Mouse (Mus musculus) limb, embryonic 14.5 days (tissue): ENCODE measurements around the gene Slc48a1. TPM values are rescaled to one million over a fixed set of nuclear protein-coding genes. Genes with fewer than 3 reads are reported as not detected.

Source experiments
- ATAC-seq: fragments of 200-750 bp; cut with Nextera tagmentation; 2 replicates; pipeline ENCODE4 v1.8.0; 2017; ENCODE audit warnings: low read depth, moderate number of reproducible peaks, moderate TSS enrichment; ENCODE audit not compliant: low FRiP score
- DNase-seq: peaks from one replicate; pipeline ENCODE4 v3.0.0-alpha.2; 2015; ENCODE audit warnings: low spot score
- H3K27ac ChIP-seq: fragments of 300-500 bp; sonication (generic); replicated peaks from 2 replicates; pipeline ENCODE4 v1.5.1; 2014; ENCODE audit warnings: low read depth, mild to moderate bottlenecking, low read length, moderate library complexity, mixed read lengths
- H3K27me3 ChIP-seq: fragments of 300-500 bp; sonication (generic); 2 replicates; pipeline ENCODE4 v1.6.1; 2014; ENCODE audit warnings: low read length, mixed read lengths; ENCODE audit not compliant: control insufficient read depth, insufficient read depth
- H3K36me3 ChIP-seq: fragments of 300-500 bp; sonication (generic); 2 replicates; pipeline ENCODE4 v1.6.1; 2014; ENCODE audit warnings: mild to moderate bottlenecking, low read length, moderate library complexity, mixed read lengths; ENCODE audit not compliant: control insufficient read depth, insufficient read depth
- H3K4me1 ChIP-seq: fragments of 300-500 bp; sonication (generic); 2 replicates; pipeline ENCODE4 v1.6.1; 2014; ENCODE audit warnings: antibody characterized with exemption, low read length, mixed read lengths; ENCODE audit not compliant: control insufficient read depth, insufficient read depth
- H3K4me2 ChIP-seq: fragments of 300-500 bp; sonication (generic); replicated peaks from 2 replicates; pipeline ENCODE4 v1.6.1; 2014; ENCODE audit warnings: low read depth, mild to moderate bottlenecking, low read length, moderate library complexity; ENCODE audit not compliant: severe bottlenecking
- H3K4me3 ChIP-seq: fragments of 300-500 bp; sonication (generic); replicated peaks from 2 replicates; pipeline ENCODE4 v1.5.1; 2014; ENCODE audit warnings: low read length
- H3K9ac ChIP-seq: fragments of 300-500 bp; sonication (generic); 2 replicates; pipeline ENCODE4 v1.6.1; 2014; ENCODE audit warnings: mild to moderate bottlenecking, low read depth, low read length, moderate library complexity; ENCODE audit not compliant: severe bottlenecking
- H3K9me3 ChIP-seq: fragments of 300-500 bp; sonication (generic); 2 replicates; pipeline ENCODE4 v1.6.1; 2016; ENCODE audit warnings: low read length; ENCODE audit not compliant: control insufficient read depth
- POLR2A ChIP-seq: fragments of 200-500 bp; IDR thresholded peaks from 2 replicates; pipeline ENCODE4 v1.8.0; 2012; ENCODE audit warnings: inconsistent platforms, mild to moderate bottlenecking, moderate library complexity, borderline replicate concordance; ENCODE audit not compliant: insufficient read depth, insufficient read length; ENCODE audit errors: extremely low read depth
- WGBS: fragments of 180-500 bp; shearing (Covaris S2); extraction: QIAGEN DNeasy Blood & Tissue Kit; methylation state at CpG from one replicate; pipeline ENCODE4 v1.1.7; 2014; 5-methylcytosine and 5-hydroxymethylcytosine counted together
- polyA plus RNA-seq, 2 experiments: library from polyadenylated mRNA; depleted of rRNA in 1 of 2; stranded (reverse) in 1 of 2; unstranded in 1 of 2; fragments of >200 nt; fragmentation: Nextera tagmentation in 1 of 2; extraction: Ambion mirVana in 1 of 2; gene quantifications; 2 replicates each; pipeline versions ENCODE4 v1.2.1 to v1.2.3; 2012 to 2014

Slc48a1 gene
- polyA plus RNA-seq, 2 experiments = 23.4 to 46.2 TPM

DNA sequence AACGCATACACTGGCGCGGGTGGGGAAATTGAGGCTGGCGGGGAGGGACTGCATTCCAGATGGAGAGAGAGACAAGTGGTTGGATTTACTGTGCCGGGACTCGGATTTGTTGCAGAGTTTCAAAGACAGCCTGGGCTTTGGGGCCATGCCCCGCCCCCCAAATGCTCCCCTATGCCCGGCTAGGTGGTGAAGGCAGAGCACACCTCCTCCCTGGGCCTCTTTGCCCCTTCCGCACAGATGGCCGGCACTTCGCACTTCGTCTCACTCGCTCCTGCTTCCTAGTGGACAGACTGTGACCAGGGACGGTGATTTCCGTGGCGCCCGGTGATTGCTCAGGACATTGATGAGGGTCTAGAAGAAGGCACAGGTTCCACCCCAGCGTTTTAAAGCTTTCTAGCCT, 10.1 kb upstream of the Slc48a1 start:
- Histone ChIP-seq H3K27me3 (peaks cover 6% of the 10 kb centered on the region; the same call in 1 of the 2 replicates), H3K4me1 (peaks cover 33% of the 10 kb centered on the region), H3K4me2 (peak overlapping the region; percentile 99), H3K9me3 (no peaks in the 10 kb centered on the region), H3K27ac (peak overlapping the region; percentile 75), H3K36me3 (no peaks in the 10 kb centered on the region), H3K4me3 (peak overlapping the region; percentile 54), H3K9ac (peak overlapping the region; percentile 59)
- peak; percentile 38 for DNase-seq
- peak; percentile 42 for ATAC-seq
- no peak for TF ChIP-seq POLR2A
- WGBS = 1% methylated on average over 15 of the region's 18 CpGs

DNA sequence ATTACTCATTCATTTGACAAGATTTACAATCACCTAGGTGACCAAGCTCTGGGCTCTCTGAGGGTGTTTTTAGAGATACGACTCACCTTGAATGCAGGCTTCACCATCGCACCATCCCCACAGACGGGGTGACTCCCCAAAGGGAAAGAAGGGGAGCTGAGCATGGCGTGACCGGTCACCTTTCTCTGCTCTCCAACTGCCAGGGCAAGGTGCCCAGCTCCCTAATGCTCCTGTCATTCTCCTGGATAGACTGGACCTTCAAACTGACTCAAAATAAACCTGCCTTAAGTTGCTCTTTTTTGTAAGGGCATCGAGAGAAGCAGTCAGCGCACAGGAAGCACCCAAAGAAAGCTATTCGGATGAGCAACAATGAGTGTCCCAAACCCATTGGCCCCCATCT, 8.0 kb upstream of the Slc48a1 start:
- H3K4me3 ChIP-seq = no peak overlapping the region
- 86% methylated on average over 8 of the region's 8 CpGs for WGBS
- H3K27ac ChIP-seq = no peak overlapping the region
- H3K4me2 ChIP-seq = no peak overlapping the region
- peaks cover 6% of the 10 kb centered on the region; the same call in 1 of the 2 replicates for H3K27me3 ChIP-seq
- H3K9ac ChIP-seq = no peak overlapping the region
- peaks cover 43% of the 10 kb centered on the region for H3K4me1 ChIP-seq
- H3K36me3 ChIP-seq = no peaks in the 10 kb centered on the region
- no peaks in the 10 kb centered on the region for H3K9me3 ChIP-seq
- DNase-seq = no peak
- no peak for ATAC-seq
- no peak for TF ChIP-seq POLR2A

DNA sequence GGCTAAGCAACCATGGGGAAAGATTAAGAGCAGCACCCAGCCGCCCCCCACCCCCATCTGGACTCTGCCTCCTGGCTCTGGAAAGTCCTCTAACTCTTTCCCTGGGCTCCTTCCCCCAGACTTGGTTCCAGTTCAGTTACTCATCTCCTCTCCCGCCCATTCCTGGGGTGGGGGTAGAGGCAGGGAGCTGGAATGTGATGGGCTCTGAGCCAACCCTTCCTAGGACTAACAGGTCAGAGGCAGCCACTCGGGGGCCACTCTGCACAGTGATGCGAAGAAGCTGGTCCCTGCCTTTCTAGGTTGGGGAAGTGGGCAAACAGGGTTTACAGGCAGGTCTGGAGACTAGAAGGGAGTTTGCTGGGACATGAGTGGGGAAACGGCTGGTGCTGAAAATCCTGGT, 5.2 kb upstream of the Slc48a1 start:
- H3K4me2 ChIP-seq = 0 out of 2 replicates have a peak overlapping the region, but pooled peaks have one; percentile 5
- H3K9ac ChIP-seq = no peak overlapping the region
- DNase-seq = peak; percentile 83
- H3K4me3 ChIP-seq = no peak overlapping the region
- peak overlapping the region; percentile 48; the same call in 1 of the 2 replicates for H3K27ac ChIP-seq
- peak; percentile 64 for ATAC-seq
- H3K27me3 ChIP-seq = no peaks in the 10 kb centered on the region
- 22% methylated on average over 5 of the region's 5 CpGs for WGBS
- no peaks in the 10 kb centered on the region for H3K36me3 ChIP-seq
- no peaks in the 10 kb centered on the region for H3K9me3 ChIP-seq
- H3K4me1 ChIP-seq = peaks cover 29% of the 10 kb centered on the region
- no peak for TF ChIP-seq POLR2A

DNA sequence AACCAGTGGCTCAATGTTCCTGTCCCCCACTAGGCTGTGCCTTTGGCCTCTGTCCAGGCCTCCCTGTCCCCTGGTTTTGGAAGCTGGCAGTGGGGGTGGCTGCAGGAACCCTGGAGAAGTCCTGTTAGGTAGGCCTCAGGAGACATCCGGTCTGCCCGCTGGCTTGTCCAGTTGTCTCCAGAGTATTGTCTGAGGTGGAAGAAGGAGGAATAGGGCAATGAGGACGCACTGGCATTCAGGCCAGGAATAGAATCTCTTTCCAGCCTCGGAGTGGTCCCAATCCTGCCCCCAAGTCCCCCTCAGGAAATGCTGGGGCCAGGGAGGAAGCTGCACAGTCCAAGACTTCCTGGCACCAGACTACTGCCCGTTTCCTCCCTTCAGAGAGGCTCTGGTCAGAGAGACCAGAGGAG, 4.4 kb upstream of the Slc48a1 start:
- TF ChIP-seq POLR2A = no peak
- H3K27ac ChIP-seq = peak overlapping the region; percentile 63; the same call in 1 of the 2 replicates
- DNase-seq (no peak), ATAC-seq (no peak)
- no peak overlapping the region for H3K4me3 ChIP-seq
- H3K9me3 ChIP-seq = no peaks in the 10 kb centered on the region
- H3K36me3 ChIP-seq = no peaks in the 10 kb centered on the region
- peaks cover 25% of the 10 kb centered on the region for H3K4me1 ChIP-seq
- H3K9ac ChIP-seq = no peak overlapping the region
- WGBS = 74% methylated on average over 5 of the region's 5 CpGs
- H3K27me3 ChIP-seq = no peaks in the 10 kb centered on the region
- no peak overlapping the region for H3K4me2 ChIP-seq

DNA sequence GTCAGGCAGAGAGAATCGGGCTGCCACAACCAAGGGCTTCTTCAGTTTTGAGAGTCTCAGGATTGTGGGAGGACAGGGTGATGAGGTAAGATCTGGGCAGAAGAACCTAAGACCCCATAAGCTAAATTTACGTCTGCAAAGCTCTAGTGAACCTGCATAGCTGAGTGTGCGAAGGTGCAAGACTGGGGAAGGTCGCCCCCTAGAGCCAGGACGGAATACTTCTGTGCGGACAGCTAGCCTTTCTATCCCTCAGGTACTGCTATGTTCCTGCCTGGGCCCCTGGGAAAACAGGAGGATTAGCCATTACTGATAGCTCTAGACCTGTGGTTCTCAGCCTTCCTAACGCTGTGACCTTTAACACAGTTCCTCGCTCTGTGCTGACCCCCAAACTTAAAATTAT, 1.8 kb upstream of the Slc48a1 start:
- WGBS = 13% methylated on average over 8 of the region's 8 CpGs
- Histone ChIP-seq H3K9ac (no peak overlapping the region), H3K4me3 (no peak overlapping the region), H3K27ac (no peak overlapping the region), H3K4me1 (peaks cover 41% of the 10 kb centered on the region), H3K27me3 (no peaks in the 10 kb centered on the region), H3K4me2 (no peak overlapping the region), H3K36me3 (no peaks in the 10 kb centered on the region), H3K9me3 (no peaks in the 10 kb centered on the region)
- TF ChIP-seq POLR2A = no peak
- no peak for ATAC-seq
- DNase-seq = peak; percentile 56

DNA sequence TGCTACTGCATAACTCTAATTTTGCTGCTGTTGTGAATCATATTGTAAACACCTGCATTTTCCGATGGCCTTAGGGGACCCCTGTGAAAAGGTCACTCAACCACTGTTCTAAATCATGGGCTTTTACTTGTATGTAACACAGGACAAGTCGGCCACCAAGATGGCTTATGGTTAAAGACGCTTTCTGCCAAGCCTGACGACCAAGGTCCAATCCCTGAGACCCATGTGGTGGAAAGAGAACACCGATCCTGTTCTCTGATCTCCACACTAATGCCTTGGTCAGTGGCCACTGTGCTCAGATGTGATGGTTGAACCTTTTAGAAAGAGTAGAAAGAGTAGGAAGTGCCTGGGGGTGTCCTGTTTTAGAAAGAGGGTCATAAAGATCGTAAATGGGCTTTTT, 1.4 kb upstream of the Slc48a1 start:
- Histone ChIP-seq H3K4me1 (peaks cover 44% of the 10 kb centered on the region), H3K27me3 (no peaks in the 10 kb centered on the region), H3K4me3 (no peak overlapping the region), H3K4me2 (no peak overlapping the region), H3K27ac (no peak overlapping the region), H3K36me3 (no peaks in the 10 kb centered on the region), H3K9me3 (no peaks in the 10 kb centered on the region), H3K9ac (no peak overlapping the region)
- WGBS = 64% methylated on average over 6 of the region's 6 CpGs
- no peak for DNase-seq
- TF ChIP-seq POLR2A = no peak
- no peak for ATAC-seq
